Mouse (Mus musculus) midbrain, embryonic 11.5 days (tissue): ENCODE measurements around the gene Ccdc107. TPM values are rescaled to one million over a fixed set of nuclear protein-coding genes. Genes with fewer than 3 reads are reported as not detected.

Source experiments
- ATAC-seq: fragments of 200-750 bp; cut with Nextera tagmentation; 2 replicates; pipeline ENCODE4 v1.8.0; 2017; ENCODE audit warnings: moderate TSS enrichment, moderate library complexity; ENCODE audit not compliant: low FRiP score
- DNase-seq: peaks from one replicate; pipeline ENCODE4 v3.0.0; 2015; ENCODE audit warnings: low spot score; ENCODE audit errors: missing footprints
- H3K27ac ChIP-seq: fragments of 300-500 bp; sonication (generic); 2 replicates; pipeline ENCODE4 v1.5.1; 2014; ENCODE audit warnings: low read depth, low read length
- H3K27me3 ChIP-seq: fragments of 300-500 bp; sonication (generic); 2 replicates; pipeline ENCODE4 v1.6.1; 2014; ENCODE audit warnings: mild to moderate bottlenecking, low read length, moderate library complexity, mixed read lengths; ENCODE audit not compliant: control insufficient read depth, insufficient read depth
- H3K36me3 ChIP-seq: fragments of 300-500 bp; sonication (generic); 2 replicates; pipeline ENCODE4 v1.6.1; 2014; ENCODE audit warnings: mild to moderate bottlenecking, low read length, moderate library complexity, mixed read lengths; ENCODE audit not compliant: control insufficient read depth, insufficient read depth
- H3K4me1 ChIP-seq: fragments of 300-500 bp; sonication (generic); 2 replicates; pipeline ENCODE4 v1.6.1; 2014; ENCODE audit warnings: low read length; ENCODE audit not compliant: control insufficient read depth, insufficient read depth
- H3K4me2 ChIP-seq: fragments of 300-500 bp; sonication (generic); 2 replicates; pipeline ENCODE4 v1.6.1; 2014; ENCODE audit warnings: mild to moderate bottlenecking, moderate library complexity
- H3K4me3 ChIP-seq: fragments of 300-500 bp; sonication (generic); 2 replicates; pipeline ENCODE4 v1.5.1; 2014; ENCODE audit warnings: low read depth, low read length
- H3K9ac ChIP-seq: fragments of 300-500 bp; sonication (generic); 2 replicates; pipeline ENCODE4 v1.6.1; 2014; ENCODE audit warnings: low read length
- H3K9me3 ChIP-seq: fragments of 300-500 bp; sonication (generic); 2 replicates; pipeline ENCODE4 v1.6.1; 2016; ENCODE audit warnings: low read length; ENCODE audit not compliant: control insufficient read depth
- WGBS: fragments of 180-500 bp; shearing (Covaris S2); extraction: QIAGEN DNeasy Blood & Tissue Kit; methylation state at CpG from one replicate; pipeline ENCODE4 v1.1.7; 2014; 5-methylcytosine and 5-hydroxymethylcytosine counted together
- polyA plus RNA-seq: library from polyadenylated mRNA; unstranded; fragments of >200 nt; fragmentation: Nextera tagmentation; extraction: Ambion mirVana; gene quantifications from 2 replicates; pipeline ENCODE4 v1.2.1, GENCODE M21; 2014

Gene Ccdc107
- polyA plus RNA-seq: 45.8 and 48.8 TPM in 2 replicates

DNA sequence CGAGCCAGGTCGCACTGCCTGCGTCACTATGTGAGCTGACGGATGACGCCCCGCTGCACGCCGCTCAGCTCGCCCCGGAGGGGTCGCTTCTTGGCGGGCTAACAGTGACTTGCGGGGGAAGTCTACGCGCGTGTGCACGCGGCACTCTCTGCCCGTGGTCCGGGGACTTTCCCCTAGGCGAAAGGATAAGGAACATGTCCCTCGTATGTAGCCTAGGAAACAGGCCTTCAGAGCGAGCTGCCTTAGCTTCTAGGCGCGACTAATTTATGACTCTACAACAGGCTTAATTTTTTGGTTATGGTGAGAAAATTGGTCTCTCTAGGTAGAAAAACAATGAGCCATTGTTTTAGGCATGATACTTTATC, at the start of gene Ccdc107:
Ccdc107 (plus strand) TSS at position 80 of the 365 bp plus-strand sequence.
- peak; percentile 97 for DNase-seq
- under 1% methylated on average over 25 of the region's 25 CpGs for WGBS
- Histone ChIP-seq H3K27ac (peak within 1 kb of the TSS; percentile 68), H3K9me3 (no peaks in the 10 kb centered on the region), H3K9ac (peak within 1 kb of the TSS; percentile 76), H3K4me2 (peak within 1 kb of the TSS; percentile 70), H3K4me3 (peak within 1 kb of the TSS; percentile 75), H3K36me3 (no peaks in the 10 kb centered on the region), H3K27me3 (no peaks in the 10 kb centered on the region), H3K4me1 (peaks cover 18% of the 10 kb centered on the region)
- ATAC-seq: peak; percentile 98

DNA sequence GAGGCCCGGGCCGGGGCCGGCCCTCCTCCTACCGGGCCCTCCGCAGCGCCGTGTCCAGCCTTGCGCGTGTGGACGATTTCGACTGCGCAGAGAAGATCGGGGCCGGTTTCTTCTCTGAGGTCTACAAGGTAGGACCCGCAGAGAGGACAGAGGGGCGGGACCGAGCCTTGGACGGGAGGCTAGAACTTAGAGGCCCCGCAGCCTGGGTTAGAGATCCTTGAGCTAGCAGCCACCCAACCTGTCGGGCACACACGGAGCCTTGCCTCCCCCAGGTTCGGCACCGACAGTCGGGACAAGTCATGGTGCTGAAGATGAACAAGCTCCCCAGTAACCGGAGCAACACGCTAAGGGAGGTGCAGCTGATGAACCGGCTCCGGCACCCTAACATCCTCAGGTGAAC, 49.2 kb upstream of the Ccdc107 start:
- Histone ChIP-seq H3K4me1 (peaks cover 8% of the 10 kb centered on the region), H3K27me3 (no peaks in the 10 kb centered on the region), H3K36me3 (peaks cover 9% of the 10 kb centered on the region), H3K9ac (peak overlapping the region; percentile 93), H3K27ac (peak overlapping the region; percentile 75; the same call in 1 of the 2 replicates), H3K4me3 (peak overlapping the region; percentile 97), H3K4me2 (peak overlapping the region; percentile 91), H3K9me3 (no peaks in the 10 kb centered on the region)
- ATAC-seq (no peak), DNase-seq (peak; percentile 95)
- 1% methylated on average over 26 of the region's 28 CpGs for WGBS

DNA sequence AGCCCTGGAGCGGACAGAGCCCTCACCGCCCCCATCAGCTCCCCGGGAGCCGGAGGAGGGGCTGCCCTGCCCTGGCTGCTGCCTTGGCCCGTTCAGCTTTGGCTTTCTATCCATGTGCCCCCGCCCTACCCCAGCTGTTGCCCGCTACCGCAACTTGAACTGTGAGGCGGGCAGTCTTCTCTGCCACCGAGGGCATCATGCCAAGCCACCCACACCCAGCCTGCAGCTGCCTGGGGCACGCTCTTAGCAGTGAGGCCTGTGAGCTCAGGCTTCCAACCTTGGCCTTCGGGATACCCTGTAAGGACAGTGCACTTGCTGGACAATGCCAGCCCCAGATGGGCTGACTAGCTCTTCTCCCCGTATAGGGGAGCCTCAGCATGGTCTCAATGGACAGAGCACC, 45.4 kb upstream of the Ccdc107 start:
- no peak for ATAC-seq
- no peak overlapping the region for H3K4me3 ChIP-seq

DNA sequence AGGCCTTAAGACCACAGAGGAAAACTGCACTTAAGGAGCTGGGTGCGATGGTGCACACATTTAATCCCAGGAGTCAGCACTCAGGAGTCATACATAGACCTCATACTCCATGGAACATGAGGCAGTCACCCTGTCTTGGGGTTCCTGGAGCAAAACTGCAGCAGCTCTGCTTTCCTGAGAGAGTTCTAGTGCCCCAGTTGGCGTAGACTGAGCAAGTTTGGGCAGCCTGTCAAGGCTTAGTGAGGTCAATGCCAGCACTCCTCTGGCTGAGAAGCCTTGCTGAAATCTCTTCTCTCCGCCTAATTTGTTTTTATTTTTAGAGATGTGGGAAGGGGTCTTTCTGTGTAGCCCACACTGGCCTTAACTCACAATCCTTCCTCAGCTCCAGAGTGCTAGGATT, 44.1 kb upstream of the Ccdc107 start:
- ATAC-seq (no peak), DNase-seq (no peak)
- Histone ChIP-seq H3K4me1 (peaks cover 8% of the 10 kb centered on the region), H3K36me3 (peaks cover 9% of the 10 kb centered on the region), H3K4me2 (no peak overlapping the region), H3K9me3 (no peaks in the 10 kb centered on the region), H3K4me3 (no peak overlapping the region), H3K27ac (no peak overlapping the region), H3K9ac (no peak overlapping the region), H3K27me3 (peaks cover 7% of the 10 kb centered on the region)
- 82% methylated on average over 3 of the region's 3 CpGs for WGBS

More for the DNA sequence above, 45.4 kb upstream of the Ccdc107 start:
- Histone ChIP-seq H3K4me2 (no peak overlapping the region), H3K4me1 (peaks cover 8% of the 10 kb centered on the region), H3K27ac (no peak overlapping the region), H3K36me3 (peaks cover 9% of the 10 kb centered on the region), H3K9me3 (no peaks in the 10 kb centered on the region), H3K9ac (no peak overlapping the region), H3K27me3 (no peaks in the 10 kb centered on the region; the same call in 1 of the 2 replicates)
- no peak for DNase-seq
- WGBS: 94% methylated on average over 13 of the region's 13 CpGs

DNA sequence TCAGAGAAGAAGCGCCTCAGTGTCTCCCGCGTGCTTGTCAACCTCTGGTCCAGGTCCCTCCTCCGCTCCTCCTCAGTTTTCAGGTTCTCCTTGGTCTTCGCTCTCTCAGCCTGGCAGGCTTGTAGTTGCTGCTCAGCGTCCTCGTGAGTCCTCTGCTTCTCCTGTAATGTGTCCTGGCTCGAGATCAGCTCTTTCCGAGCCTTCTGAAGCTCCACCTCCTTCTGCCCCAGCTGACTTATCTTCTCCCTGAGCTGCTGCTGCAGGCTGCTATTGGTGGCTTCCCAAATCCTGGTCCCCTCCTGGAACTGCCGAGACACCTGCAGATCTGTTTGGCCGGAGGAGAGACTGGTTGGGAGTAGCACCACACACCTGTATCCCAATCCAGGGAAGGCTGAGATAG, 40.4 kb upstream of the Ccdc107 start:
- peaks cover 4% of the 10 kb centered on the region; the same call in 1 of the 2 replicates for H3K4me1 ChIP-seq
- H3K36me3 ChIP-seq: no peaks in the 10 kb centered on the region; the same call in 1 of the 2 replicates
- no peak overlapping the region for H3K9ac ChIP-seq
- H3K4me2 ChIP-seq: no peak overlapping the region
- no peak overlapping the region for H3K27ac ChIP-seq
- H3K9me3 ChIP-seq: no peaks in the 10 kb centered on the region
- 53% methylated on average over 11 of the region's 11 CpGs for WGBS
- DNase-seq (no peak), ATAC-seq (no peak)
- H3K4me3 ChIP-seq: no peak overlapping the region
- peaks cover 15% of the 10 kb centered on the region for H3K27me3 ChIP-seq

DNA sequence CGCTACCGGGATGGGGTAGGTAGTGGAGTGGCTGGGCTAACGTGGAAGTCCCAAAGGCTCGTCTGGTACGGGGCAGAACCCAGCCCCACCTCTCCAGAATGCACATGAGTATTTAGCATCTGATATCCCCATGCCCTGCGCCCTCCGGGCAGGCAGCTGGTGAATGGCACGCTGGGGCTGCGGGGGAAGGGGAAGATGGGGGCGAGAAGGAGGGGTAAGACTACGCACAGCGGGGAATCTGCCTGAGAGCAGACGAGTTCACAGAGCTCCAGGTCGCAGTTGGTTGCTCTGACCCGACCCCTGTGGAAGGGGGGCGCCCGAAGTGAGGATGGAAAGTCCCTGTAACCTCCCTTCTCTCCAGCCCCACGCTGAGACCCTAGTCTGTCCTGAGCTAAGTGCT, 39.3 kb upstream of the Ccdc107 start:
- ATAC-seq: peak; percentile 27; the same call in 1 of the 2 replicates
- Histone ChIP-seq H3K9ac (peak overlapping the region; percentile 3), H3K36me3 (no peaks in the 10 kb centered on the region), H3K9me3 (no peaks in the 10 kb centered on the region), H3K4me2 (peak overlapping the region; percentile 41), H3K4me3 (peak overlapping the region; percentile 22; the same call in 1 of the 2 replicates), H3K27me3 (peaks cover 15% of the 10 kb centered on the region), H3K27ac (no peak overlapping the region), H3K4me1 (peaks cover 4% of the 10 kb centered on the region; the same call in 1 of the 2 replicates)
- WGBS: under 1% methylated on average over 17 of the region's 18 CpGs
- peak; percentile 88 for DNase-seq

DNA sequence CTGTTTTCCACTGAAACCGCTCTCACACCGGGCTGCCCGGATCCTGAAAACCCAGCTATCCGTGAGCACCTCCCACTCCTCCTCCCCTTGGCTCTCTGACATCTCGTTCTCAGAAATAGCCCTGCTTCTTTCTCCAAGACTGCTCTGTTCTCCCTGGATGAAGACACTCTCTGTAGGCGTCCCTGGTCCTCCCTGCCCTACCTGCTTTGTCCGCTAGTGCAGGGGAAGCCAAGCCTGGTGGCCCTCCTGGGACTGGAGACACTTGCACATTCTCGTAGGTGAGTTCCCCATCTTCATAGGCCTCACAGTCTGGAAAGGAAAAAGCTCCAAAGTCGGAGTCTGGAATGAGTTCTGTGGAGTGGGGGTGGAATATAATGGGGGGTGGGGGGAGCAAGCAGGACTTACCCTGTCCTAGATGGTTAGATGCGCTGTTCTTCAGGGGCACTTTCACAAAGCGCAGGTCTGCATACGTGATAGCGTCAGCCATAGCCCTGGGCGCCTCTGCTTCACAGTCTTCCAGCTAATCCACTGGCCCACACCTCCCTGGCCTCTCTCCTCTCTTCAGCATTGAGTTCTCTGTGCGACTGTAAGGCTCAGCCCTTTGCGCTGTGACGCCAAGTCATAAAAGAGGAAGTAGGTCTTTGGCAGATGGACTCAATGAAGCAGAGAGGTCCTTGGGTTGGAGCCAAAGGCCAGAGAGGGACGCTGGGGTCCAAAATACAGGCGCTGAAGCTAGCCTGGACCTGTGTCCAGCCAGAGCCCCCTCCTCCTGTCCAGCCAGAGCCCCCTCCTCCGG, 38.5 kb upstream of the Ccdc107 start, which contains the start of gene Cd72:
Cd72 (minus strand) TSS at position 588 of the 796 bp plus-strand sequence.
- Histone ChIP-seq H3K36me3 (no peaks in the 10 kb centered on the region), H3K4me2 (peak within 1 kb of the TSS; percentile 41), H3K9me3 (no peaks in the 10 kb centered on the region), H3K27ac (no peak within 1 kb of the TSS), H3K27me3 (peaks cover 15% of the 10 kb centered on the region), H3K4me3 (peak within 1 kb of the TSS; percentile 22; the same call in 1 of the 2 replicates), H3K9ac (peak within 1 kb of the TSS; percentile 3), H3K4me1 (peaks cover 4% of the 10 kb centered on the region; the same call in 1 of the 2 replicates)
- ATAC-seq: peak; percentile 27; the same call in 1 of the 2 replicates
- DNase-seq: peak; percentile 88
- WGBS: 29% methylated on average over 20 of the region's 20 CpGs

DNA sequence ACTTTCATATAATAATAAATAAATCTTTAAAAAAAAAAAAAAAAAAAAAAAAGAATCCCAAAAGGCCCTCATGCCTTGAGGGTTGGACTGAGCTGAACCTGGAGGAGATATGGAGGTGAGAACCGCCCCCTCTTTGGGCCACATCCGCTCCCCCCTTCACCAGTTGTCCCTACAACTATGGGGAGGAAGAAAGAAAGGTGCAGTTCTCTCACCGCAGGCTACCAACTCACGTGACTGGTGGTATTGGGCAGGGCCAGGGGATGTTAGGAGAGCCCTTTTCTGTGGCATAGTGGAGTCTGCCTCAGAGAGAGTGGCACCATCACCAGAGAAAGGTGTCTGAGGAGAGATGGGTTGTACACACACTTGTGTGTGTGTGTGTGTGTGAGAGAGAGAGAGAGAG, 36.2 kb upstream of the Ccdc107 start:
- no peak for DNase-seq
- Histone ChIP-seq H3K9ac (no peak overlapping the region), H3K4me3 (no peak overlapping the region), H3K27me3 (peaks cover 15% of the 10 kb centered on the region), H3K9me3 (no peaks in the 10 kb centered on the region), H3K4me2 (no peak overlapping the region), H3K36me3 (no peaks in the 10 kb centered on the region), H3K4me1 (peaks cover 4% of the 10 kb centered on the region; the same call in 1 of the 2 replicates), H3K27ac (no peak overlapping the region)
- WGBS: 28% methylated on average over 4 of the region's 4 CpGs
- no peak for ATAC-seq

DNA sequence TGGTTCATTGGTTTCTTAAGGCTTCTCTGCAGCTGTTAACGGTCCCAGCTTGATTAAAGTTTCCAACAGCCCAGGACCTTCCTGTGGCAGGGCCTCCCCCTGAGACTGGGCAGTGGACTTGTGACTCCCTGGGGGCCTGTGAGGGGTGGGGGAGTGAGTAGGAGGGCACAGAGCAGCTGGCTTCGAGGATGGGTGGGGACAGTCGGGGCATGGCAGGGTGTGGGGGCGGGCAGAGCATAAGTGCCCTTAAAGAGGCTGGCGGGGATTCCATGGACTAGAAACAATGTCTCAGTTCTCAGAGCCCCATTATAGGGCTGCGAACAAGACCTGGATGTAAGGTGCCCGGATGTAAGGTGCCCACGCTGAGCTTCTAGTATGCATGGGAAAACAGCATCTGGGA, 35.6 kb upstream of the Ccdc107 start:
- Histone ChIP-seq H3K36me3 (no peaks in the 10 kb centered on the region), H3K9ac (no peak overlapping the region), H3K4me2 (no peak overlapping the region), H3K27me3 (peaks cover 15% of the 10 kb centered on the region), H3K4me3 (no peak overlapping the region), H3K4me1 (peaks cover 4% of the 10 kb centered on the region; the same call in 1 of the 2 replicates), H3K27ac (no peak overlapping the region), H3K9me3 (no peaks in the 10 kb centered on the region)
- ATAC-seq: no peak
- 25% methylated on average over 8 of the region's 8 CpGs for WGBS
- DNase-seq: no peak
